7 mouse cellular contexts compared by ENCODE assay signal in the genomic region with DNA sequence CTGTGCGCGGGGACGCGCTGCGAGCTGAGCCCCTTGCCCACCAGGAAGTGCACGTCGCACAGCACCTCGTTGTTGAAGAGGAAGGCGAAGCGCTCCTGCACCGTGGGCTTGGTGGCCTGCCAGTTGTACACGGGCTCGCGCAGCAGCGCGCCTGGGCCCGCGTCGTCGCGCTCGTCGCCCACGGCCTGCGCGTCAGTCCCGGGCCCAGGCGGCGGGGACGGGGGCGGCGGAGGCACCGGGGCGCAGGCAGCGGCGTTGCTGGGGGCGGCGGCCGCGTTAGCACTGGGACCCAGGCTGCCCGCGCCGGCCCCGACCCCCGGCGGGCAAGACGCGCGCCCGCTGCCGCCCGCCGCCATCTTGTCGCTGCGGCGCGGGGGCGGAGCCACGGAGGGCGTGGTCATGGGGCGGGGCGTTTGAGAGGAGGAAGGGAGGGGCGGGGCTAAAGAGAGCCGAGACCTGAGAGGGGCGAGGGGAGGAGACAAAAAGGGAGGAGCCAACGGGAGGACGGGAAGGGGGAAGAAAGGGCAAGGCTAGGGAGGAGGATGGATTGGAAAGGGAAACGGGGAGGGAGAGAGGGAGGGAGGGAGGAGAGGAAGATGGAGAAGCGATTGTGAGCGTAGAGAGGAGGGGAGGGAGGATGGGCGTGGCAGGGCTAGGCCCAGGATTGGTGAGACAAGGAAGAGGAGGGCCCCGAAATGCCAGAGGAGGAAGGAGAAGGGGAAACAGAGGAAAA. TPM values are rescaled to one million over a fixed set of nuclear protein-coding genes. Genes with fewer than 3 reads are reported as not detected.
A peak's percentile ranks its signal among the peaks of the same experiment; 100 is the strongest.
DNase-seq lines count a peak whose midpoint lies in the region; ATAC-seq and TF ChIP-seq lines count a peak whose summit lies in the region.

No protein-coding gene starts in this region.

- peak; percentile 98 for DNase-seq in adrenal gland, postnatal 25 days
- peak; percentile 98 for DNase-seq in heart, adult 18-20 months
- peak; percentile 98 for DNase-seq in kidney, adult 2 months
- peak; percentile 80 to 92 for DNase-seq in spleen, adult 2 months (ENCODE audit: low read depth in 1 of 2, low spot score in 2 of 2)

- 0 out of 2 replicates have a peak, but pooled peaks cover 1% of the 10 kb centered on the region for H3K36me3 ChIP-seq in embryonic facial prominence, embryonic 12.5 days
- no peaks in the 10 kb centered on the region for H3K36me3 ChIP-seq in kidney, adult 2 months (ENCODE audit: control insufficient read depth, insufficient read depth, low read length)
- H3K36me3 ChIP-seq in limb, embryonic 12.5 days: peaks cover 17% of the 10 kb centered on the region
- no peaks in the 10 kb centered on the region for H3K36me3 ChIP-seq in midbrain, embryonic 15.5 days (replicated peaks)
- H3K36me3 ChIP-seq in spleen, adult 2 months (ENCODE audit: control insufficient read depth, insufficient read depth, low read length): 0 out of 2 replicates have a peak, but pooled peaks cover 2% of the 10 kb centered on the region

- no peak for TF ChIP-seq POLR2A in kidney, adult 2 months (IDR thresholded peaks at IDR 0.05; ENCODE audit: low read depth, low read length)
- peak; percentile 59 for TF ChIP-seq POLR2A in spleen, adult 2 months (IDR thresholded peaks at IDR 0.05; ENCODE audit: low read depth, low read length)

- peaks cover 23% of the 10 kb centered on the region for H3K4me1 ChIP-seq in embryonic facial prominence, embryonic 12.5 days
- peaks cover 40% of the 10 kb centered on the region for H3K4me1 ChIP-seq in kidney, adult 2 months (ENCODE audit: control insufficient read depth, insufficient read depth, low read length)
- peaks cover 38% of the 10 kb centered on the region for H3K4me1 ChIP-seq in limb, embryonic 12.5 days (replicated peaks)
- H3K4me1 ChIP-seq in midbrain, embryonic 15.5 days: peaks cover 36% of the 10 kb centered on the region
- H3K4me1 ChIP-seq in spleen, adult 2 months (ENCODE audit: control insufficient read depth, insufficient read depth, insufficient read length): peaks cover 34% of the 10 kb centered on the region

- H3K27ac ChIP-seq in embryonic facial prominence, embryonic 12.5 days: peak overlapping the region; percentile 93
- H3K27ac ChIP-seq in kidney, adult 2 months (ENCODE audit: insufficient read depth, low read depth, low read length): peak overlapping the region; percentile 97
- H3K27ac ChIP-seq in limb, embryonic 12.5 days: peak overlapping the region; percentile 85
- H3K27ac ChIP-seq in midbrain, embryonic 15.5 days: peak overlapping the region; percentile 92
- peak overlapping the region; percentile 46 for H3K27ac ChIP-seq in spleen, adult 2 months (ENCODE audit: insufficient read depth, low read length)

- H3K9ac ChIP-seq in embryonic facial prominence, embryonic 12.5 days: peak overlapping the region; percentile 99
- H3K9ac ChIP-seq in limb, embryonic 12.5 days (replicated peaks): peak overlapping the region; percentile 97
- peak overlapping the region; percentile 94 for H3K9ac ChIP-seq in midbrain, embryonic 15.5 days

- 0 out of 2 replicates have a peak, but pooled peaks have one; percentile 5 for TF ChIP-seq CTCF in kidney, adult 2 months (conservative IDR thresholded peaks at IDR 0.05; ENCODE audit: insufficient read depth, insufficient read length, low read depth, low read length)
- TF ChIP-seq CTCF in spleen, adult 2 months (IDR thresholded peaks at IDR 0.05; ENCODE audit: extremely low read depth, insufficient read depth, insufficient read length, insufficient replicate concordance): no peak

- no peaks in the 10 kb centered on the region for H3K27me3 ChIP-seq in embryonic facial prominence, embryonic 12.5 days
- H3K27me3 ChIP-seq in kidney, adult 2 months (replicated peaks; ENCODE audit: control insufficient read depth, insufficient read depth, low read length): no peaks in the 10 kb centered on the region
- no peaks in the 10 kb centered on the region for H3K27me3 ChIP-seq in limb, embryonic 12.5 days
- no peaks in the 10 kb centered on the region for H3K27me3 ChIP-seq in midbrain, embryonic 15.5 days (replicated peaks)
- H3K27me3 ChIP-seq in spleen, adult 2 months (ENCODE audit: control insufficient read depth, insufficient read depth, low read length): no peaks in the 10 kb centered on the region

- H3K4me3 ChIP-seq in embryonic facial prominence, embryonic 12.5 days: peak overlapping the region; percentile 94
- peak overlapping the region; percentile 88 for H3K4me3 ChIP-seq in kidney, adult 2 months (ENCODE audit: insufficient read depth, low read depth, low read length)
- peak overlapping the region; percentile 95 for H3K4me3 ChIP-seq in limb, embryonic 12.5 days (replicated peaks)
- peak overlapping the region; percentile 87 for H3K4me3 ChIP-seq in midbrain, embryonic 15.5 days
- peak overlapping the region; percentile 84 for H3K4me3 ChIP-seq in spleen, adult 2 months (ENCODE audit: extremely low read depth, insufficient read depth, insufficient read length)

- peak overlapping the region; percentile 89 for H3K4me2 ChIP-seq in embryonic facial prominence, embryonic 12.5 days (replicated peaks)
- H3K4me2 ChIP-seq in limb, embryonic 12.5 days: peak overlapping the region; percentile 95
- peak overlapping the region; percentile 77 for H3K4me2 ChIP-seq in midbrain, embryonic 15.5 days

- no peaks in the 10 kb centered on the region for H3K9me3 ChIP-seq in embryonic facial prominence, embryonic 12.5 days
- no peaks in the 10 kb centered on the region for H3K9me3 ChIP-seq in limb, embryonic 12.5 days
- no peaks in the 10 kb centered on the region for H3K9me3 ChIP-seq in midbrain, embryonic 15.5 days

- WGBS in embryonic facial prominence, embryonic 12.5 days: 2% methylated on average over 70 of the region's 72 CpGs
- 1% methylated on average over 72 of the region's 72 CpGs for WGBS in kidney, adult 2 months
- WGBS in limb, embryonic 12.5 days: under 1% methylated on average over 72 of the region's 72 CpGs
- WGBS in midbrain, embryonic 15.5 days: under 1% methylated on average over 66 of the region's 72 CpGs
- WGBS in spleen, adult 2 months: 1% methylated on average over 70 of the region's 72 CpGs

- ATAC-seq in embryonic facial prominence, embryonic 12.5 days (ENCODE audit: insufficient number of reproducible peaks, insufficient read depth, low FRiP score, low TSS enrichment): peak; percentile 79
- ATAC-seq in limb, embryonic 12.5 days (ENCODE audit: insufficient number of reproducible peaks, insufficient read depth, low FRiP score, low TSS enrichment, low read depth): peak; percentile 77
- ATAC-seq in midbrain, embryonic 15.5 days (replicated peaks): peak; percentile 87

RNA-seq across cellular contexts. Expression of a gene that starts 0.6 kb away (rescaled TPM):
- total RNA-seq in adrenal gland, postnatal 25 days (2021): 68.4 and 79.2 TPM in 2 replicates
- polyA plus RNA-seq in embryonic facial prominence, embryonic 12.5 days (2016; fragmentation: Nextera tagmentation; extraction: Ambion mirVana): 109 and 110 TPM in 2 replicates
- 10 to 100 TPM; 43.2 to 46.1 TPM for total RNA-seq in heart, adult 18-20 months (2021)
- polyA plus RNA-seq in kidney, adult 2 months (2012; rRNA removed): 77.7 and 80.7 TPM in 2 replicates
- 95.8 and 102 TPM in 2 replicates for polyA plus RNA-seq in limb, embryonic 12.5 days (2016; fragmentation: Nextera tagmentation; extraction: Ambion mirVana)
- 85.9 and 90.4 TPM in 2 replicates for polyA plus RNA-seq in midbrain, embryonic 15.5 days (2015; fragmentation: Nextera tagmentation; extraction: Ambion mirVana)
- 49.5 and 66.1 TPM in 2 replicates for polyA plus RNA-seq in spleen, adult 2 months (2012; rRNA removed)

RNA-seq across cellular contexts. Expression of a gene that starts 21.6 kb away (rescaled TPM):
- total RNA-seq in adrenal gland, postnatal 25 days (2021): 155 and 164 TPM in 2 replicates
- 117 and 122 TPM in 2 replicates for polyA plus RNA-seq in embryonic facial prominence, embryonic 12.5 days (2016; fragmentation: Nextera tagmentation; extraction: Ambion mirVana)
- total RNA-seq in heart, adult 18-20 months (2021): 100 to 1,000 TPM; 185 to 204 TPM
- polyA plus RNA-seq in kidney, adult 2 months (2012; rRNA removed): 163 and 210 TPM in 2 replicates
- 122 and 124 TPM in 2 replicates for polyA plus RNA-seq in limb, embryonic 12.5 days (2016; fragmentation: Nextera tagmentation; extraction: Ambion mirVana)
- polyA plus RNA-seq in midbrain, embryonic 15.5 days (2015; fragmentation: Nextera tagmentation; extraction: Ambion mirVana): 61.5 and 66.6 TPM in 2 replicates
- polyA plus RNA-seq in spleen, adult 2 months (2012; rRNA removed): 351 and 533 TPM in 2 replicates

RNA-seq across cellular contexts. Expression of a gene that starts 33.7 kb away (rescaled TPM):
- total RNA-seq in adrenal gland, postnatal 25 days (2021): 127 and 157 TPM in 2 replicates
- polyA plus RNA-seq in embryonic facial prominence, embryonic 12.5 days (2016; fragmentation: Nextera tagmentation; extraction: Ambion mirVana): 250 and 263 TPM in 2 replicates
- total RNA-seq in heart, adult 18-20 months (2021): 100 to 1,000 TPM; 121 to 132 TPM
- polyA plus RNA-seq in kidney, adult 2 months (2012; rRNA removed): 166 and 193 TPM in 2 replicates
- 239 and 260 TPM in 2 replicates for polyA plus RNA-seq in limb, embryonic 12.5 days (2016; fragmentation: Nextera tagmentation; extraction: Ambion mirVana)
- 107 and 123 TPM in 2 replicates for polyA plus RNA-seq in midbrain, embryonic 15.5 days (2015; fragmentation: Nextera tagmentation; extraction: Ambion mirVana)
- 206 and 283 TPM in 2 replicates for polyA plus RNA-seq in spleen, adult 2 months (2012; rRNA removed)

RNA-seq across cellular contexts. Expression of a gene that starts 45.5 kb away (rescaled TPM):
- total RNA-seq in adrenal gland, postnatal 25 days (2021): 15.2 and 18.8 TPM in 2 replicates
- 57.4 and 60.9 TPM in 2 replicates for polyA plus RNA-seq in embryonic facial prominence, embryonic 12.5 days (2016; fragmentation: Nextera tagmentation; extraction: Ambion mirVana)
- 1 to 10 TPM; 7.5 to 8.0 TPM for total RNA-seq in heart, adult 18-20 months (2021)
- 14.3 and 19.5 TPM in 2 replicates for polyA plus RNA-seq in kidney, adult 2 months (2012; rRNA removed)
- 51.1 and 51.7 TPM in 2 replicates for polyA plus RNA-seq in limb, embryonic 12.5 days (2016; fragmentation: Nextera tagmentation; extraction: Ambion mirVana)
- polyA plus RNA-seq in midbrain, embryonic 15.5 days (2015; fragmentation: Nextera tagmentation; extraction: Ambion mirVana): 63.4 and 64.3 TPM in 2 replicates
- 130 and 156 TPM in 2 replicates for polyA plus RNA-seq in spleen, adult 2 months (2012; rRNA removed)

RNA-seq across cellular contexts. Expression of a gene that starts 45.7 kb away (rescaled TPM):
- 21.6 and 37.1 TPM in 2 replicates for total RNA-seq in adrenal gland, postnatal 25 days (2021)
- polyA plus RNA-seq in embryonic facial prominence, embryonic 12.5 days (2016; fragmentation: Nextera tagmentation; extraction: Ambion mirVana): 20.5 and 23.6 TPM in 2 replicates
- total RNA-seq in heart, adult 18-20 months (2021): 1 to 10 TPM; 2.5 to 2.6 TPM
- 36.8 and 39.5 TPM in 2 replicates for polyA plus RNA-seq in kidney, adult 2 months (2012; rRNA removed)
- 12.5 and 16.5 TPM in 2 replicates for polyA plus RNA-seq in limb, embryonic 12.5 days (2016; fragmentation: Nextera tagmentation; extraction: Ambion mirVana)
- polyA plus RNA-seq in midbrain, embryonic 15.5 days (2015; fragmentation: Nextera tagmentation; extraction: Ambion mirVana): 42.9 and 50.9 TPM in 2 replicates
- polyA plus RNA-seq in spleen, adult 2 months (2012; rRNA removed): 49.0 and 60.8 TPM in 2 replicates

Comparison
In these comparisons a context has a peak if more than half of its experiments do, and no peak if none do; other contexts are left out.
1. Peak in every context shown above with its lines: DNase-seq, ATAC-seq, H3K4me3 ChIP-seq and H3K27ac ChIP-seq.
2. H3K27ac ChIP-seq: peak in every context shown above with its lines; median percentile 97 in kidney, adult 2 months; 93 in embryonic facial prominence, embryonic 12.5 days; 92 in midbrain, embryonic 15.5 days; 85 in limb, embryonic 12.5 days; 46 in spleen, adult 2 months.